Mouse (Mus musculus) neural tube, embryonic 11.5 days (tissue): ENCODE measurements around the gene Snx11. TPM values are rescaled to one million over a fixed set of nuclear protein-coding genes. Genes with fewer than 3 reads are reported as not detected.

ENCODE experiments used
- ATAC-seq: fragments of 200-750 bp; cut with Nextera tagmentation; 2 replicates; pipeline ENCODE4 v1.8.0; 2017; ENCODE audit warnings: moderate number of reproducible peaks, mild to moderate bottlenecking, moderate TSS enrichment, moderate library complexity; ENCODE audit not compliant: insufficient read depth, low FRiP score, low TSS enrichment
- DNase-seq: peaks from one replicate; pipeline ENCODE4 v3.0.0-alpha.2; 2015; ENCODE audit warnings: low spot score
- H3K27ac ChIP-seq: fragments of 300-500 bp; sonication (generic); 2 replicates; pipeline ENCODE4 v1.5.1; 2014; ENCODE audit warnings: low read depth, mild to moderate bottlenecking, low read length
- H3K27me3 ChIP-seq: fragments of 300-500 bp; sonication (generic); 2 replicates; pipeline ENCODE4 v1.6.1; 2014; ENCODE audit warnings: mild to moderate bottlenecking, low read length, mixed read lengths; ENCODE audit not compliant: control insufficient read depth, insufficient read depth
- H3K36me3 ChIP-seq: fragments of 300-500 bp; sonication (generic); 2 replicates; pipeline ENCODE4 v1.6.1; 2014; ENCODE audit warnings: mild to moderate bottlenecking, low read length, moderate library complexity, mixed read lengths; ENCODE audit not compliant: control insufficient read depth, insufficient read depth
- H3K4me1 ChIP-seq: fragments of 300-500 bp; sonication (generic); 2 replicates; pipeline ENCODE4 v1.6.1; 2014; ENCODE audit warnings: low read length, mixed read lengths; ENCODE audit not compliant: control insufficient read depth, insufficient read depth
- H3K4me2 ChIP-seq: fragments of 300-500 bp; sonication (generic); 2 replicates; pipeline ENCODE4 v1.6.1; 2014; ENCODE audit warnings: low read depth, mild to moderate bottlenecking, moderate library complexity
- H3K4me3 ChIP-seq: fragments of 300-500 bp; sonication (generic); 2 replicates; pipeline ENCODE4 v1.5.1; 2014; ENCODE audit warnings: low read depth, low read length
- H3K9ac ChIP-seq: fragments of 300-500 bp; sonication (generic); 2 replicates; pipeline ENCODE4 v1.6.1; 2014; ENCODE audit warnings: mild to moderate bottlenecking, low read length
- H3K9me3 ChIP-seq: fragments of 300-500 bp; sonication (generic); 2 replicates; pipeline ENCODE4 v1.6.1; 2016; ENCODE audit warnings: low read length; ENCODE audit not compliant: control insufficient read depth
- WGBS: fragments of 180-500 bp; shearing (Covaris S2); extraction: QIAGEN DNeasy Blood & Tissue Kit; methylation state at CpG from one replicate; pipeline ENCODE4 v1.1.7; 2014; 5-methylcytosine and 5-hydroxymethylcytosine counted together
- polyA plus RNA-seq: library from polyadenylated mRNA; unstranded; fragments of >200 nt; fragmentation: Nextera tagmentation; extraction: Ambion mirVana; gene quantifications from 2 replicates; pipeline ENCODE4 v1.2.1, GENCODE M21; 2014

Snx11 gene
- polyA plus RNA-seq, 1 experiment from 2014 or later = 20.9 TPM

GRCm38 (mm10) chr11:96730327-96730726 lies 47.0 kb downstream of the Snx11 start:
- Histone ChIP-seq H3K4me1 (peaks cover 21% of the 10 kb centered on the region), H3K27me3 (no peaks in the 10 kb centered on the region), H3K27ac (0 out of 2 replicates have a peak overlapping the region, but pooled peaks have one; percentile 57), H3K4me2 (no peak overlapping the region), H3K9ac (no peak overlapping the region), H3K36me3 (no peaks in the 10 kb centered on the region), H3K9me3 (no peaks in the 10 kb centered on the region), H3K4me3 (no peak overlapping the region)
- WGBS = 52% methylated on average over 5 of the region's 5 CpGs
- ATAC-seq (no peak), DNase-seq (peak; percentile 48)

GRCm38 (mm10) chr11:96729462-96729861 lies 47.9 kb downstream of the Snx11 start:
- Histone ChIP-seq H3K9ac (no peak overlapping the region), H3K4me1 (peaks cover 21% of the 10 kb centered on the region), H3K4me2 (no peak overlapping the region), H3K27ac (no peak overlapping the region), H3K27me3 (no peaks in the 10 kb centered on the region), H3K9me3 (no peaks in the 10 kb centered on the region), H3K4me3 (no peak overlapping the region), H3K36me3 (no peaks in the 10 kb centered on the region)
- WGBS = 30% methylated on average over 9 of the region's 9 CpGs
- ATAC-seq (no peak), DNase-seq (no peak)

GRCm38 (mm10) chr11:96728577-96728976 lies 48.8 kb downstream of the Snx11 start:
- Histone ChIP-seq H3K36me3 (no peaks in the 10 kb centered on the region), H3K27ac (0 out of 2 replicates have a peak overlapping the region, but pooled peaks have one; percentile 27), H3K9me3 (no peaks in the 10 kb centered on the region), H3K4me3 (no peak overlapping the region), H3K4me2 (no peak overlapping the region), H3K9ac (no peak overlapping the region), H3K27me3 (no peaks in the 10 kb centered on the region), H3K4me1 (peaks cover 21% of the 10 kb centered on the region)
- 60% methylated on average over 2 of the region's 2 CpGs for WGBS
- DNase-seq (no peak), ATAC-seq (no peak)

- 83% methylated on average over 1 of the region's 1 CpGs for WGBS
- H3K4me1 ChIP-seq = peaks cover 11% of the 10 kb centered on the region
- H3K9ac ChIP-seq = no peak overlapping the region
- no peak overlapping the region for H3K27ac ChIP-seq
- DNase-seq (no peak), ATAC-seq (no peak)
- H3K27me3 ChIP-seq = no peaks in the 10 kb centered on the region
- H3K4me2 ChIP-seq = no peak overlapping the region
- no peak overlapping the region for H3K4me3 ChIP-seq
- no peaks in the 10 kb centered on the region for H3K36me3 ChIP-seq
- no peaks in the 10 kb centered on the region for H3K9me3 ChIP-seq
Measured at GRCm38 (mm10) chr11:96725833-96726232, 51.5 kb downstream of the Snx11 start.

GRCm38 (mm10) chr11:96718609-96719008 lies 58.8 kb downstream of the Snx11 start:
- Histone ChIP-seq H3K4me1 (peaks cover 5% of the 10 kb centered on the region; the same call in 1 of the 2 replicates), H3K4me2 (no peak overlapping the region), H3K9me3 (no peaks in the 10 kb centered on the region), H3K36me3 (no peaks in the 10 kb centered on the region), H3K27ac (no peak overlapping the region), H3K4me3 (no peak overlapping the region), H3K27me3 (no peaks in the 10 kb centered on the region), H3K9ac (no peak overlapping the region)
- ATAC-seq (no peak), DNase-seq (no peak)
- 72% methylated on average over 7 of the region's 7 CpGs for WGBS

Other genes with a start within 250 kb of the Snx11 start
- 133 and 135 TPM in 2 replicates for gene Cbx1, start 11.6 kb upstream of the Snx11 start, polyA plus RNA-seq
- 45.4 and 46.8 TPM in 2 replicates for gene Nfe2l1, start 52.4 kb upstream of the Snx11 start, polyA plus RNA-seq
- 44.8 and 46.5 TPM in 2 replicates for gene Copz2, start 72.3 kb upstream of the Snx11 start, polyA plus RNA-seq
- 92.7 and 93.1 TPM in 2 replicates for gene Cdk5rap3, start 138.9 kb upstream of the Snx11 start, polyA plus RNA-seq
- gene Prr15l, start 150.5 kb upstream of the Snx11 start, polyA plus RNA-seq = 0.57 and 0.78 TPM in 2 replicates
- 24.0 and 26.2 TPM in 2 replicates for gene Pnpo, start 166.4 kb upstream of the Snx11 start, polyA plus RNA-seq
- gene Sp2, start 205.4 kb upstream of the Snx11 start, polyA plus RNA-seq = 26.9 and 29.4 TPM in 2 replicates
- 0.09 and 0.20 TPM in 2 replicates for gene Sp6, start 235.8 kb upstream of the Snx11 start, polyA plus RNA-seq